Mouse (Mus musculus): Measurements from ENCODE around the gene Wdr63.

The Wdr63 gene

DNA sequence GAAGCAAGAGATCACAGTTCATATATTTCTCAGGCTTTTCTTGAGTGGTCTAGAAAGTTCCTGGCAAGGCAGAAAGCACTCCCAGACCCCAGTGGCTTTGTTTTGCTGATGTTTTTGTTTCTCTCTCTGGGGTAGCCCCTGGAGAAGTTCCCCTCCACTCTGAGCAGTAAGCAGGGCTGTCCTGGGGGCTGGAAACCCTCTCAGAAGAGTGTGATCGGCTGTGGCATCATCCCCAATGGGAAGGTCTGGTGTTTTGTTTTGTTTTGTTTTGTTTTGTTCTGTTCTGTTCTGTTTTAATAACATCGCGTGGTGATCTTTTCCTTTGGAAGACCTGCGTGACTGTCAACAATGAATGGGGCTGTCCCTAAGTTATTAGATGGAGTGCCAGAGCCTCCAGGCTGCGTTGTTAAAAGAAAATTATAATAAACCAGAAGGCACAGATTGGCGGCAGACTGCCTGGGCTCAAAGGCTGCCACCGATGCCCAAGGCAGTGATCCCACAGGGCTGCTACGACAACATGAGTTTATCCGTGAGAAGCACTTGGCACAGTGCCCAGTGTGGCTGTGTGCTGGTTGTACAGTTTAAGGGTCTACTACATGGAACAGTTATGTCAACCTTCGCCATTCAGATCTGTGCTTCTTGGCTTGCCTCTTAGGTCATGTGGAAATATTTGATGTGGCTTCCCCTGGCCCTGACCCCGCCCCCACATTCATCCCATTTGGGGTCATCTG, 56.5 kb downstream of the Wdr63 start:
- DNase-seq = peak; percentile 44 to 68

DNA sequence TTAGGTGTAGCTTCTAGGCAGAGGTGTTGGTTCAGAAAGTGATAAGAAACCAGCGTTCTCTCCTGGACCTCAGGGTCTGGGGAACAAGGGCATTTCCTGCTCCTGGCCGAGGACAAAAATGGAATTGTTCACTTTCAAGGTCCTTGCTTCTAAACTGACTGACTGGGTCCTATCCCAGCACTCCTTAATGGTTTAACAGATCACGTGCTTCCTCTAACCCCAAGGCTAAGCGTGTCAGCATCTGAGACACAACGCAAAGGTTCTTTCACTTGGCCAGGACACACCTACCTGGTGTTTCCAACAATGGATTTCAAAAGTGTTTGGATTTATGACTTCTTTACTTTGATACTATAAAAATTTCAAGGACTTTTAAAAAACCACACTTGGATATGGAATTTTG, 58.0 kb downstream of the Wdr63 start:
- DNase-seq = peak; percentile 36 to 51

DNA sequence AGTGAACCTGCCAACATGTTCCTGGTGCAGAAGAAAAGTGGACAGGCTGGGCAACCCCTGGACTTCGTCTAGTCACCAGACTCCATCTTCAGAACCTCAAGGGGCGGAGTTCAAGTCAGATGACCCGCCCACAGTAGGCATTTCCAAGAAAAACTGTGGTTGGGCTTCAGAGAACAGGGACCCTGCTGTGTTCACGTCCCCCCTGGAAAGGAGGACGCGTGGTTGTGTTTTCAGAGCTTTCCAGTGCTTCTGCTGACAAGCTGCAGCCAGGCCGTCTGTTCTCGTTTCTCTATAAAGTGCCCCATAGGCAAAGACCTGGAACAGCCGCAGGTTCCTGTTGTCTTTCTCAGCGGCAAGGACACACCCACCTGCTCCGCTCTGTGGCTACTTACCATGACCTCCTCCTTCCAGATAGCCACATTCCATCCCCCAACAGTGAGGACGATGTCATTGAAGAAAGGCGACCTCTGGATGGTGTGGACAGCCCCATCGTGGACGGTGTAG, 60.2 kb downstream of the Wdr63 start:
- peak; percentile 62 to 79 for DNase-seq

DNA sequence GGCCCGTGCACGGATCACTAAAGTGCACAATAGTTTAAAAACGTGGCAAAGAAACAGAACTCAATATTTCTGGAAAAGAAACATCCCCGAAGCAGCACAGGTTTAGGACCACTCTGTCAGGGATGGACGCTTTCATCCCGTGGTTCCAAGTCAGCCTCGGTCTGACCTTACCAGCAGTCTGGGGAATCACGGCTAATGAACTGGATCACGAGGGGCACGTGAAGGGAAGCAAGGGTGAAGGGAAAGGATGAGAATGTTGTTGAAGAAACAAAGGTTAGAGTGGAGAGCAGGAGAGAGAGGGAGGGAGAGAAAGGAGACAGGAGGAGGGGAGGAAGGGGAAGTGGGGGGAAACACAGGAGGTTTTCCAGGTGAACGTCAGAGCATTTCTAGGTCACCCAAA, 61.9 kb downstream of the Wdr63 start:
- peak; percentile 45 to 51 for DNase-seq

DNA sequence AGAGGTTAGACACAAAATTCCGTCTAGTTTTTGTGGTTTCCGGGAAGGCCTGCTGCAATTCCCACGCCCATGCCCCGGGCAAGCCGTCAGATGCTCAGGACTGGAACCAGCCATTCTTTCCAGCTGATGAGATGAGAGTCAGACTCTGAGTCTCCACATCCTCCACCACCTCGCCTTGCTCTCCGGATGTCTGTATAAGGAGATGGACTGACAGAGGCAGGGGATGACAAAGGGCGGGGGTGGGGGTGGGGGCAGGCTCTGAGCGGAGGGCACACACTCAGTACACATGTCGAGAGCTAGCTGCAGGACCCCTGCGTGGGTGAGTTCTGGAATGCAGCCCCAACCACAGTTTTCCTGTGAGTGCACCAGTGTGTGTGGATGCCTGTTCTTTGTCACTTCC, 63.0 kb downstream of the Wdr63 start:
- peak; percentile 12 to 34 for DNase-seq

DNA sequence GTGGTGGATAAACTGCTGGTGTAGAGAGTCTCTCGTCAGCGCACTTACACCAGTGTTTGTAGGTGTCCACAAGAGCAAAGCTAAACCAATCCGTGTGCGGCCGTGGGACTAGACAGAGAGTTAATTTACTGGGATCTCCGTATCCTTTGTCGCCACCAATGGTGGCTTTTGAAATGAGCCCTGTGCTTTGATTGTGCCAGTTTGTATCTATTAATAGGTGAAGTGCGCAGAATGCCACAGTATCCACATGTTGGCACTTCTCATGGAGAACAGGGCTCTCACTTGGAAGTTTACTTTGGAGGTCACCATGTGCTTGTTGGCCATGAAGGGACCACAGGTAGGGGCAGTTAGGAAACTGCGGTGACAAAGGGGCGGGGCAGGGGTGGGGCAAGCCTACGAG, 66.5 kb downstream of the Wdr63 start:
- no peak for DNase-seq

DNA sequence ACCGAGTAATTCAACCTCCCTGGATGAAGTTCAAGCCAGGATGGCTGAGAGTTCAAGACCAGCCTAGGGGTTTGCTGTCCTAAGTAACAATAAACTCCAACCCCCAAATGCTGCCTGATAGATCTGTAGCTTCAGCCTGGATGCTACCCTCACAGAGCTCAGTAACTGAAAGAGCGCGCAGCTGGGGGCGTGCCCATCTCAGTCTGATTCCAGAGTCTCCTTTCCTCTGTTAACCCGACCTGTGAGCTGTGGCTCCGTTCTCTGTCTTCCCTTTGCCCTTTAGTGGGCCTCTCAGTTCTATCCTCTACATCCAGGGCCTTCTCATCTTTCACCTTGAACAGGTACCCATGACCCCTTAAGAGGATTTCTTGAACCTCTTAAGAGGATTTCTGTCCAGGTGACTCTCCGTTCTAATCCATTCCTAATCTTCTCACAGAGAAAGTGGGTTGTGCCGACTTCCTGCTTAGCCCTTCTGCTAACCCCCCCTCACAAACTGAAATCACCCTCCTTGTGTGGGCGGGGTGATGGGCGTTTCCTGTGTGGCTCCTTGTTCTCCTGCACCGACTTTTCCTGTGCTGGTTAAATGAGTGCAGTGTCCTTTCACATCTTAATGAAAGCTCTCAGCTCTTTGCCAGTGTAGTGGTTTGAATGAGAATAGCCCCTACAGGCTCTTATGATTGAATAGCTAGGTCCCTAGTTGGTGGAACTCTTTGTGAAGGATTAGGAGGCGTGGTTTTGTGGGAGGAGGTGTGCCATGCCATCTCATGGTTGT, 68.6 kb downstream of the Wdr63 start:
- no peak for DNase-seq

DNA sequence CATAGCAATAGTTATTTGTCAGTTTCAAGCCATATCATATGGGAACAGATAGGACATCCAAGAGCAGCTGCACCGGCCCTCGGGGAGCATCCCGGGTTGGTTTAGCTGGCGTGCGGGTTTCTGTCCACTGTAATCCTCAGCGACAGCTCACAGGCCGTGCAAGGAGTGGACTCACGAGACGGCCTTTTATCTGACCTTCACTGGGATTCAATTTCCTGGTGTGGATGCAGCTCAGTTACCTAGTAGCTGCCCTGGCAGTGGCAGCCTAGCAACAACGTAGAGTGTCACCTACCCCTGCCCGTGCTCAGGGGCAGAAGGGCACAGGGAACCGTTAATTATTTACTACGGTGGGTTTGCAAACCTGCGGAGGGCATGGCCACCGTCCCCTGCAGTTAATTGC, 70.0 kb downstream of the Wdr63 start:
- DNase-seq = peak; percentile 47 to 51

DNA sequence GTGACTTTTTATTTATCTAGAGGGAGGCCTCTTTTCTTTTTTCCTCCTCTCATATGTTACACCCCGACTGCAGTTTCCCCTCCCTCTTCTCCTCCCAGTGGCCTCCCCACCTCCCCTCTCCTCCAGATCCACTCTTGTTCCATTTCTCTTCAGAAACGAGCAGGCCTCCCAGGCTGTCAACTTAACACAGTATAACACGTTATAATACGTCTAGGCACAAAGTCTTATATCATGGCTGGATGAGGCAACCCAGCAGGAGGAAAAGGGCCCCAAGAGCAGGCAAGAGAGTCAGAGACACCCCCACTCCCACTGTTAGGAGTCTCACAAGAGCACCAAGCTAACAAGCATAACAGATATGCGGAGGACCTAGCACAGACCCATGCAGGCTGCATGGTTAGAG, 75.0 kb downstream of the Wdr63 start:
- DNase-seq = no peak

DNA sequence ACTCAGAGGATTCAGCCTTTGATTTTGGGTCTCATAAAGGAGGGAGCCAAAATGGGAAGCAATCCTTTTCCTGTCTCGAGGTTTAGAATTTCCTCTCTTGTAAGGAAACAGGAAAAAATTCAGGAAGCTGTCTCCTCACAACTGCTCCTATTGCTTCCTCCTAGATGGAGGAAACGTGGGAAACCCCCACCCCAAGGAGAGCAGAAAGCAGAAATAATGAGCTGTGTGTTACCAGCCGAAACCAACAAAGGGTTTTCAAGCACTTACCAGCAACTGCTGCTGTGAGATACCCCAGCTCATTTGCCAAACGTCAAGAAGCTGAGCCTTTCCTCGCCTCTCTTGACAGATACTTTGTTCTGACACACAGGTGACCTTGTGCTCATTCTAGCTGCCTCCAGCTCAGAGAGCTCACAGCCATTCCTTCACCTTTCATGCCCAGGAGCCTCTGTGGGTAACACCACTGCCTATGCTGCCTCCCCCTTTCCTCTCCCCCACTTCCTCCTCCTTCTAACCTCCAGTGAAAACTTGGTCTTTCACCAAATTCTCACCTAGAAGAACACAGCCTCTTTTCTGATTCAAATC, 77.6 kb downstream of the Wdr63 start:
- no peak for DNase-seq

DNA sequence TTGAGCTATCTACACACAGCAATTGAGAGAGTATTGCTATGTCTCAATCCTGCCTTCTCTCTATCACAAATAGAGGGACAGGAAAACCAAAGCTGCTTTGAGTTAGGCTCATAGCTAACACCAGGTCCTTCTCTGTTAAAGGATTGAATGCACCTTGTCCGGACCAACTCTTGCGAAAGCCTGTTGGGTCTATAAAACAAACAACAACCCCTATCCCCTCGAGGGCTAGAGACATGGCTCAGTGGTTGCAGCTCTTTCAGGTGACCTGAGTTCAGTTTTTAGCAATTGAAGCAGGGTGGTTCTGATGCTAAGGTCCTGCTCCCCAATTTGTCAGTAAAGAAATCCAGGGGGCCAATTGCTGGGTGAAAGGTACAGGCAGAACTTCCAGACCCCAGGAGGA, 78.7 kb downstream of the Wdr63 start:
- DNase-seq = peak in 1 of 2 experiments; percentile 31

DNA sequence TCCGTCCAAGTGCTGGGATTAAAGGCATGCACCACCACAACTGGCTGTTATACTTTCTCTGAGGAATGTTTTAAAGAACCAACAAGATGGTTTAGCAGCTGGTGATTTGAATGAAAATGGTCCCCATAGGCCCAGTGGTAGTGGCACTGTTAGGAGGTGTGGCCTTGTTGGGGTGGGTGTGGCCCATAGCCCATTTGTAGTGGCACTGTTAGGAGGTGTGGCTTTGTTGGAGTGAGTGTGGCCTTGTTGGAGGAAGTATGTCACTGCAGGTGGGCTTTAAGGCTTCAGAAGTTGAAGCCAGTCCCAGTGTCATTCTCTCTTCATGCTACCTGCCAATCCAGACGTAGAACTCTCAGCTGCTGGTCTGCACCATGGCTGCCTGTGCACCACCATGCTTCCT, 79.5 kb downstream of the Wdr63 start:
- DNase-seq = no peak

DNA sequence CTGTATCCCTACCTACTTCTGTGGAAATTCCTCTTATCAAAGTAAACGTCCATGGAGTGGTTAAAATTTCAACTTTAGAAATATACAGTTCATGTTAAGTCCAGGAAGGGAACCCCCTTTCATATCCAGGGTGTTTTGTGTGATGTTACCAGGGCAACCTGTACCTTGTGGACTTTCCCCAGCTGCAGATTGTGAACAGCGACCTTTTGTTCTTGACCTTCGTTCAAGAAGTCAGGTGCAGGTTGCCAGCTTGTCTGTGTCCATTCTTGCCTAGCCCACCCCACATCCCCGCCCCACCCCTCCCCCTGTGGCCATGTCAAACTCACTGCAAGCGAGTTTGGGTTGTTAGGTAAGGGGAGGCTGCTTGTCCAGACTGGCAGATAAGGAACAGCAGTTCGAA, 80.8 kb downstream of the Wdr63 start:
- DNase-seq = peak; percentile 31 to 43

DNA sequence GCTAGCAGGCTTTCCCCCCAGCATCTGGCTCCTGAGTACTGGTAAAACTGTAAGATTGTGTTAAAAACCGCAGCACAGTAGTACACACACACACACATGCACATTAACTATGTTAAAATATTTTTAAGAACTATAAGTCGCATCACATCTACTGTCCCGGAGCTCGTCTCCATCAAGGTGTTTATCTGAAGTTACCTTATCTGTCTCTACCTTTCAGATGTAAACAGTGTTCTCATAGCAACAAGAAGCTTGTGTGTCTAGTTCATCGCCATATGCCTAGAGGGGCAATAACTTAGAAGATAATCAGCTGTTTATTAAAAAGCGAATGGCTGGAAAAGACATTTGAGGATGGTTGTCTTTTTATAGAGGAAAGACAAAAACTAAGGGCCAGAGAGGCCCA, 82.4 kb downstream of the Wdr63 start:
- DNase-seq = no peak

DNA sequence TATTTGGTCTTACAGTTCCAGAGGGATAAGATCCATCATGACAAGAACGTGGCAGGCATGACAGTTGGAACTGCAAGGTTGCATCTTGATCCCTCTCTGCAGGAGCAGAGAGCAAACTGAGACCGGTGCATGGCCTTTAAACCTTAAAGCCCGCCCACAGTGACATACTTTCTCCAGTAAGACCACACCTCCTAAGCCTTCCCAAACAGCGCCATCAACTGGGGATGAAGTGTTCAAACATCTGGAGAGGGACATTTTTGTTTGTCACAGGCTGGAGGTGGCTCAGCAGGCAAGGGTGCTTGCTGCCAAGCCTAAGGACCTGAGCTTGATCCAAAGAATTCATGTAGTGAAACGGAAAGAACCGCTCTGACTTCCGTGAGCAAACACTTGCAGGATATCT, 83.2 kb downstream of the Wdr63 start:
- peak in 1 of 2 experiments; percentile 22 for DNase-seq

DNA sequence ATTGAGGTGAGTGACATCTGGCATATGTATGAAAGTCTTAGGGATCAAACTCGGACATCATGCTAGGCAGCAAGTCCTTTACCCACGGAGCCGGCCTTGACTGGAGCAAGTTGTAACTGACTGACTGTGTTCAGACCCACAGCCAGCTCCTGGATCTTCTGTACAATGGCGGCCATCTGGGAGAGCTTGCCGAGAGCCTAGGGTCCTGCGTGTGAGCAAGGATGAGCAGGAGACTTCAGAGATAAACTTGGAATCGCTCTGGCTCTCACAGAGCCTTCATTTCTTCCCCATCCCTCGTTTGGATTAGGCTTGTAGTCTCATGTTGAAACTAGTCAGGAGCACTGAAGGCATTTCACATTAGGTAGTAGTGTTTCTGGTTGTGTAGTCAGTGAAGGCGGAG, 85.7 kb downstream of the Wdr63 start:
- no peak for DNase-seq

DNA sequence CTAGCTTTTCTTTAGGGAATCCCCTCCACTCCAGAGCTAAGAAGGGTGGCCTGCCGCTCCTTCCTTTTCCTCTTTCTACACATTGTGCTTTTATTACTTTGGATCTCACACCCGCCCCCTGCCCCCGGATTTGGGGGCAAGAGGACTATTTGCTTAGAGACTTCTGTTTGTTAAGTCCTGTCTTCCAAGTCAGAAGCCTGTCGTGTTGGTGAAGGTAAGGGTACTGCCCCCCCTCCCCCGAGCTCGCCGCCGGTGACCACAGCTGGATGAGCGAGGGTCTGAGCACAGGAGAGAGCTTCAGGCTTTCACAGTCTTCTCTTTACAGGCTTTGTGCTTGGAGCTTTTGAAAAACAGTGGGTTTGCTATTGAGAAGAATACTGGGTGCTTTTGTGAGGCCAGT, 90.4 kb downstream of the Wdr63 start:
- DNase-seq = no peak

DNA sequence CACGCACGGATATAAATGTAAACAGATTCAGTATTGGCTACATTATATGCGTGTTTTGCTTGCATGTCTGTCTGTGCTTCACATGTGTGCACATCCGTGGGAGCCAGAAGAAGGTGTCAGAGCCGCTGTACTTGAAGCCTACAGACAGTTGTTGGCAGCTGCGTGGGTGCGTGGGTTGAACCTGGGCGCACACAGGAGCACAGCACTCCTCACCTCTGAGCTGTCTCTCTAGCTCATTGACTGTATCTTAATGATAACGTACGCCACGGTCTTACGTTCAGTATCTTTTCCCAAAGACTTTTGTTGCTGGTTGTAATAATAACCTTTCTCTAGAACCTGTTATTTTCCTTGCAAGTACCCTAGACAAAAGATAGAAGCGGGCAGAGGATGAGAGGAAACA, 91.0 kb downstream of the Wdr63 start:
- DNase-seq = no peak

DNA sequence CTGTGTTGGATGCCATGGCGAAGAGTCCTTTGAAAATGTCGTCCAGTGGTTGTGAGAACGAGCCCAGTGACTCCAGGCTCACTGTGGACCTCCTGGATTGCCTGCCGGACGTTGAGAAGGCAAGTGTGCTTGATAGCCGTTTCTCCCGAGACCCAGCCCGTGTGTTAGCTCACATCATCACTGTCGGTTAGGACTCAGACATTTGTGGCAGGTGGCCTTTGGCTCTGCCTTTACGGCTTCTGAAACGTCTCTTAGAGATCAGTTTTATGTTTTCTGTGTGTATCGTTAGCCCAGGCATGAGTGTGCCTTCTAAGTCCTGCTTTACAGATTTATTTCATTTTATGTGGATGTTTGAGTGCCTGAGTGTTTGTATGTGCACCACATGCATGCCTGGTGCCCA, 93.6 kb downstream of the Wdr63 start:
- no peak for DNase-seq

DNA sequence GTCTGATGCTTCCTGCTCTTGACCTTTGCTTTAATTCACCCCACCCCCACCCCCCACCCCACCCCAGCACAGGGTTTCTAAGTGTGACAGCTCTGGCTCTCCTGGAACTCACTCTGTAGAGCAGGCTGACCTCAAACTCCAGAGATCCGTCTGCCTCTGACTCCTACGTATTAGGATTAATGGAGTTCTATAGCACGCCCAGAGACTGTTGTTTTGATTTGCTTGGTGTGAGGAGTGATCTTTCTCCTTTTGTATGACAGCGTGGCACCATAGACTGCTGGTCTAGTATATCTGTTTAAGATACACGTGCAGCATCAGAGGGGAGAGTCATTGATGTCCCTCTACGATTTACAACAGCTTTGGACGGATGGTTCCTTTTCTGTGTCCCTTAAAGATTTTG, 94.4 kb downstream of the Wdr63 start:
- no peak for DNase-seq

DNA sequence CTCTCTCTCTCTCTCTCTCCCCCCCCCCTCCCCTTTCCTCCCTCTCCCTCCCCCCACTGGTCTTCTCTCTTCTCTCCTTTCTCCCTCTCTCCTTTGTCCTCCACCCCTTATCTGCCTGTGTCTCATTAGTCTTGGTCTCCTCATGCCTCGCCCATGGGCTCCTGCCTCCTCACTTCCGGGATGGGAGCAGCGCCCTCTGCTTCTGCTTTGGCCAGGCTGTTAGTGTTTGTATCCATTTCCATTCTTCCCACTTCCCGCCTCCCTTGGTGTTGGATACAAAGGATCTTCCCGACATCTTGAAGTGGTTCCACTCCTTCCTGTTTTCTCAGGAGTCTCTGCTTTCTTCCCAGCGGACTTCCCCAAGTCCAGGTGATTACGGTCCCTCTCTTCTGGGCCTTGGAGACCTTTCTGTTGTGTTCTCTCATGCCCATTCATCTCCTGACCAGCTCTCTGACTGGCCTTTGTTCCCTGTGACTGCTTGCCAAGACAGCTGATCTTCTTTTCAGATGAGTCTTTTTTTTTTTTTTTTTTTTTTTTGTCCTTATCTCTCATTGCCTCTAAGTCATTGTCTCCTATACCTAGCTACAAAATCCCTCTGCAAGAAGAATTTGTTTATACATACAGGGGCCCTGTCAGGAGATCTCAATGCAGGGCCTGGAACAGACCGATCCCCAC, 96.2 kb downstream of the Wdr63 start:
- peak; percentile 58 to 60 for DNase-seq

DNA sequence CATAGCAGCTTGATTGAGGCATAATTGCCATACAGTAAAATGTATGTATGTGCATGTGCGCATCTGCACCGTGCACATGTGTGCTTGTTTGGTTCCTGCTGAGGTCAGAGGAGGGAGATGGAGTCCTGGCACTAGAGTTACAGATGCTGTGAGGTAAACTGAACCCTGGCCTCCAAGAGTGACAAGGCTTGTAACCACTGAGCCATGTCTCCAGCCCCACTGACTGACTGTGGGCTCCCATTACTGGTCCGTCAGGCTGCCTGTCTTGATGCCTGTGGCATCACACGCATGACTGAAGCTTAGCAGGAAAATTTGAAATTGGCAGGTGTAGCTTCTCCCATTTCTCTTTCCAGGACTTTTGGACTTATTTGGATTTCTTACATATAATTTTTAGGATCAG, 97.2 kb downstream of the Wdr63 start:
- peak; percentile 52 to 55 for DNase-seq
